Mouse (Mus musculus) brain, embryonic 14.5 days (tissue): Measurements from ENCODE around the gene 1700016H13Rik.

Experiments used
- CTCF ChIP-seq: fragments of 200-500 bp; IDR thresholded peaks from 2 replicates; pipeline ENCODE4 v1.5.1; 2012; ENCODE audit warnings: inconsistent platforms, mild to moderate bottlenecking, moderate library complexity, borderline replicate concordance; ENCODE audit not compliant: insufficient read depth, insufficient read length; ENCODE audit errors: extremely low read depth
- POLR2A ChIP-seq: fragments of 200-500 bp; IDR thresholded peaks from 2 replicates; pipeline ENCODE4 v1.6.1; 2012; ENCODE audit warnings: mild to moderate bottlenecking, inconsistent platforms, borderline replicate concordance; ENCODE audit not compliant: poor library complexity, insufficient read depth, insufficient read length, severe bottlenecking; ENCODE audit errors: extremely low read depth

GRCm38 (mm10) chr5:103705331-103705730 is 49.5 kb upstream of the 1700016H13Rik start:
- TF ChIP-seq CTCF = no peak
- no peak for TF ChIP-seq POLR2A
